Mouse (Mus musculus) erythroblast, embryonic 14.5 days (primary cell): ENCODE measurements around the gene Gmnn. TPM values are rescaled to one million over a fixed set of nuclear protein-coding genes. Genes with fewer than 3 reads are reported as not detected.

Experiments
- H3K27me3 ChIP-seq: 2 replicates; pipeline ENCODE4 v1.6.1; 2012; ENCODE audit warnings: inconsistent platforms; ENCODE audit not compliant: control insufficient read depth
- H3K36me3 ChIP-seq: 2 replicates; pipeline ENCODE4 v1.6.1; 2012; ENCODE audit warnings: mild to moderate bottlenecking, inconsistent platforms; ENCODE audit not compliant: control insufficient read depth
- H3K4me1 ChIP-seq: 2 replicates; pipeline ENCODE4 v1.6.1; 2012; ENCODE audit warnings: inconsistent platforms; ENCODE audit not compliant: control insufficient read depth
- H3K4me3 ChIP-seq: replicated peaks from 2 replicates; pipeline ENCODE3; 2012; ENCODE audit warnings: moderate library complexity, mild to moderate bottlenecking, inconsistent platforms
- H3K9me3 ChIP-seq: 2 replicates; pipeline ENCODE4 v1.6.1; 2012; ENCODE audit warnings: low read length, inconsistent platforms, mixed read lengths; ENCODE audit not compliant: control insufficient read depth
- GATA1 ChIP-seq: IDR thresholded peaks from 2 replicates; pipeline ENCODE4 v1.6.1; 2012; ENCODE audit warnings: low read length, inconsistent platforms, mixed read lengths
- TAL1 ChIP-seq: IDR thresholded peaks from 3 replicates; pipeline ENCODE4 v1.6.1; 2012; ENCODE audit warnings: low read length, inconsistent platforms, mixed read lengths
- polyA plus RNA-seq: library from polyadenylated mRNA; stranded (reverse); fragments of >175 nt; gene quantifications from 2 replicates; pipeline ENCODE4 v1.2.3, GENCODE M21; 2012

Gmnn gene
- polyA plus RNA-seq, result 1.7 and 1.8 TPM in 2 replicates

DNA sequence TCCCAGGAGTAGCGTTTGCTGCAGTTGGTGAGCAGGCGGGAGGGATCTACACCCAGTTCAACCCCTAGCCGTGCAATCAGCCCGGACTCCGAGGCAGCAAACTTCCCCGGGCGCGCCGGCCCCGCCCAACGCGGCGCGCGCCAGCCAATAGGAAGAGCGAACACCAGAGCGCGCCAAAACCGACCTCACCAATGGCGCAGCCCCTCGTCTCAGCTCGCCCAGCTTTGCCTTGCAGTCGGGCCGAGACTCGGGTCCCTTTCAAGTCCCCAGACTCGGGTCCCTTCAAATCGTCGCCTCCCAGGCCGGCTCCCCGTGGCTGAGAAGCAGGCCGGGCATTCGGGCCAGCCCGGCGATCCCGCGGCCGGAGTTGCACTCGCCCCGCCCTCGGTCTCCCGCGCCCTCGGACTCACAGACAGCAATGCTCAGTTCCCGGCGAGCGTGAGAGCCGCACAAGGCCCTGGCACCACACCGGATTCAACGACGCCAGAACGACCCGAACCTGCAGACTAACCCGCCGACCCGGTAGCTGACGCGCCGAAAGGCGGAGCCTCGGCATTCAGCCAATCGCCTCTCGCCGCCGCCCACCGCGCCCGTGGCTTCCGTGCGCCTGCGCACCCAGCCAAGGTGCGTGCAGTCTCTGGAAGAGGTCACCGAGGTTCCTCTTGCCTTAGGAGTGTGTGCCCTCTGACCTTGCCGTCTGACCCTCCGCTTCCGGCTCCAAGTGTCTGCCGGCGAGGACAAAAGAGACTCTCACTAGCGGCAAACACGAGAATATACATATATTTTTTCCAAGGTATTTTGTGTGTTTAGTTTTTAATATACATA, at the start of gene Gmnn:
TSS of gene Gmnn (minus strand) at position 521 of the 825 bp plus-strand sequence.
- H3K9me3 ChIP-seq, result no peaks in the 10 kb centered on the region
- peak within 1 kb of the TSS; percentile 89 for H3K4me3 ChIP-seq
- TF ChIP-seq TAL1 (no peak), GATA1 (no peak)
- peaks cover 44% of the 10 kb centered on the region for H3K36me3 ChIP-seq
- H3K4me1 ChIP-seq, result peaks cover 46% of the 10 kb centered on the region
- H3K27me3 ChIP-seq, result no peaks in the 10 kb centered on the region

DNA sequence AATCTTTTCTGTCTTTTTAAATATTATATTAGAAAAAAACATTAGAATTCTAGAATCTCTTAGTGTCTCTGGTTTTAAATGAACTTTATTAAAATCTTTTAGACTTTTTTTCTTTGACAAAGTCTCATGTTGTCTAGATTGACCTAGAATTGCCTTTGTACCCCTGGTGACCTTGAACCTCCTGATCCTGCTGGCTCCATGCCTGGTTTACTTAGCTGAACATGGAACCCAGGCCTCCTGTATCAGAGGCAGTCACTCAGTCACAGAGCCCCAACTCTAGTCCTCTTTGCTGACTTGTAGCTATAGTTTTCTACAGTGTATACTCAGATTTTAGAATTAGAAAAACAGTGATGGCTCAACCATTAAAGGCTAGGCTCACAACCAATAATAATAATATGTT, 44.4 kb upstream of the Gmnn start:
- no peak overlapping the region for H3K4me3 ChIP-seq
- no peaks in the 10 kb centered on the region for H3K9me3 ChIP-seq
- H3K4me1 ChIP-seq, result peaks cover 30% of the 10 kb centered on the region
- H3K27me3 ChIP-seq, result no peaks in the 10 kb centered on the region
- TF ChIP-seq GATA1, result no peak
- peaks cover 84% of the 10 kb centered on the region for H3K36me3 ChIP-seq

GRCm38 (mm10) chr13:24803196-24803595, 41.5 kb upstream of the Gmnn start:
- Histone ChIP-seq H3K9me3 (no peaks in the 10 kb centered on the region), H3K36me3 (peaks cover 55% of the 10 kb centered on the region), H3K4me1 (peaks cover 37% of the 10 kb centered on the region), H3K4me3 (peak overlapping the region; percentile 79), H3K27me3 (no peaks in the 10 kb centered on the region)
- TF ChIP-seq TAL1 (no peak), GATA1 (no peak)

- TF ChIP-seq TAL1 (no peak), GATA1 (no peak)
- no peaks in the 10 kb centered on the region; the same call in 1 of the 2 replicates for H3K27me3 ChIP-seq
- H3K4me1 ChIP-seq, result peaks cover 31% of the 10 kb centered on the region
Observed at GRCm38 (mm10) chr13:24802131-24802691, 40.5 kb upstream of the Gmnn start.

GRCm38 (mm10) chr13:24801308-24801921, 39.7 kb upstream of the Gmnn start, which contains the start of gene BC005537:
BC005537 (plus strand) TSS chr13:24801657.
- Histone ChIP-seq H3K36me3 (peaks cover 37% of the 10 kb centered on the region), H3K4me1 (peaks cover 28% of the 10 kb centered on the region), H3K27me3 (no peaks in the 10 kb centered on the region; the same call in 1 of the 2 replicates), H3K9me3 (no peaks in the 10 kb centered on the region), H3K4me3 (peak within 1 kb of the TSS; percentile 79)
- TF ChIP-seq GATA1 (no peak), TAL1 (no peak)

More at GRCm38 (mm10) chr13:24802131-24802691, 40.5 kb upstream of the Gmnn start:
- peaks cover 45% of the 10 kb centered on the region for H3K36me3 ChIP-seq
- H3K9me3 ChIP-seq, result no peaks in the 10 kb centered on the region
- peak overlapping the region; percentile 79 for H3K4me3 ChIP-seq

DNA sequence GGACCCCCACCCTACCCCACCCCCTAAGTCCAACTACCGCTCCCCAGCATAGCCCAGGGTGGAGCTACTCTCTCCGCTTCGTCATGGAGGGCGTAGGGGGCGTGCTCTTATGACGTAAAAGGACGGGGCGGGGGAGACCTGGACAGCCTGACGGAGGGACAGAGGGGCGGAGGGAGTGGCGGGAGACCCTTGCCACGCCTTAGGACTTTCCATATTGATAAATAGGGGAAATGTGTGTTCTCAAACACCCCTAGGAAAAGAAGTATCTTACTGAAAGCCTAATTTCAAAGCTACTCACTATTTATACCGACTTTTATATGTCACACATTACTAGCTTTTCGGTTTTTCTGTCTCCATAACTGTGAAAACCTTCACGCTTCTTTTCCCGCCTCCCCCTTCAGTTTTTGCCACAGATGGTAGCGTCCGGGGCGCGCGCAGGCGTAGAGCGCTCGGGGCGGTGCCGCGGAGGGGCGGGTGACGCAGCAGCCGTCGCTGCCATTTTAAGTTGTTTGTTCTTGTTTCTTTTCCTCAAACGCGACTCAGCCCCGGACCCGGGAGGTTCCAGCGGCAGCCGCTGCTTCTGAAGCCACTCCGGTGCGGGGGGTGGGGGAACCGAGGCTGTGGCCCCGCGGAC, 39.1 kb upstream of the Gmnn start:
- TF ChIP-seq TAL1 (no peak), GATA1 (no peak)
- Histone ChIP-seq H3K27me3 (no peaks in the 10 kb centered on the region; the same call in 1 of the 2 replicates), H3K36me3 (peaks cover 31% of the 10 kb centered on the region), H3K4me3 (peak overlapping the region; percentile 79), H3K9me3 (no peaks in the 10 kb centered on the region), H3K4me1 (peaks cover 28% of the 10 kb centered on the region)

DNA sequence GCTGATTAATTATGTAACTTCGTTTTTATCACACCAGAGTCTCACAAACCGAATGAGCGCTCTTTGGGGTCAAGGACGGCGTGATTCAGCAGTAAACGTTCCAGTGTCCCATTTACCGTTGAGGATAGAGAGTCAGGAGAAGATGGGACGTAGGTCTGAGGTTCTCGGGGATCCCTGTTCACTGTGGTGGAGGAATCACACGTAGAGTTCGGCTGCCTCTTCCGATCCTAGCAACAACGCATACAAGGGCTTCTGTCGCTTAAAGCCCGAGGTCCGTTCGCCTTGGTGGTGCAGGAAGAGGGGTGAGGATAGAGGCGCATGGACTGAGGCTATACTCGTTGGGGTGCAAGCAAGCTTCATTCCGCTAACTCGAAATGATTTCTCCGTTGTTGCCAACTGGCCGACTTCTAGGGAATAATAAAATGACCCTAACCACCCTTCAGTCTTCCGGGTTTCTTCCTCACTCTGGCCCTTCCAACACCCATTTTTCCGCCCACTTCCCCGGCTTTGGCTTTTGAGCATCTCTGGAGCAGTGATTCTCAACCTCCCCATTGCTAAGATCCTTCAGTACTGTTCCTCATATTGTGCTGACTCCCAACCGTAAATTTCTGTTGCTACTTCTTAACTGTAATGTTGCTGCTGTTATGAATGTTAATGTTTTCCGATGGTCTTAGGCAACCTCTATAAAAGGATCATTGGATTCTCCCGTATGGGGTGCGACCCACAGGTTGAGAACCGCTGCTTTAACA, 38.4 kb upstream of the Gmnn start:
- Histone ChIP-seq H3K4me1 (peaks cover 24% of the 10 kb centered on the region), H3K36me3 (peaks cover 24% of the 10 kb centered on the region), H3K27me3 (no peaks in the 10 kb centered on the region; the same call in 1 of the 2 replicates), H3K4me3 (peak overlapping the region; percentile 79), H3K9me3 (no peaks in the 10 kb centered on the region)
- TF ChIP-seq TAL1, result no peak
- no peak for TF ChIP-seq GATA1

GRCm38 (mm10) chr13:24799378-24799777, 37.7 kb upstream of the Gmnn start:
- Histone ChIP-seq H3K27me3 (no peaks in the 10 kb centered on the region; the same call in 1 of the 2 replicates), H3K36me3 (peaks cover 17% of the 10 kb centered on the region), H3K9me3 (no peaks in the 10 kb centered on the region), H3K4me3 (peak overlapping the region; percentile 79), H3K4me1 (peaks cover 18% of the 10 kb centered on the region)
- TF ChIP-seq TAL1 (no peak), GATA1 (no peak)
